Mouse (Mus musculus) hindbrain, postnatal 0 days (tissue): Measurements from ENCODE around the gene Pard3. TPM values are rescaled to one million over a fixed set of nuclear protein-coding genes. Genes with fewer than 3 reads are reported as not detected.

Experiments
- ATAC-seq: fragments of 200-750 bp; cut with Nextera tagmentation; 2 replicates; pipeline ENCODE4 v1.8.0; 2017; ENCODE audit warnings: mild to moderate bottlenecking, moderate TSS enrichment, moderate library complexity
- DNase-seq: peaks from one replicate; pipeline ENCODE4 v3.0.0-alpha.2; 2015; ENCODE audit warnings: low spot score
- H3K27ac ChIP-seq: fragments of 300-500 bp; sonication (generic); 2 replicates; pipeline ENCODE4 v1.5.1; 2014; ENCODE audit warnings: mild to moderate bottlenecking
- H3K27me3 ChIP-seq: fragments of 300-500 bp; sonication (generic); 2 replicates; pipeline ENCODE4 v1.6.1; 2014; ENCODE audit warnings: low read length, mixed read lengths; ENCODE audit not compliant: insufficient read depth
- H3K36me3 ChIP-seq: fragments of 300-500 bp; sonication (generic); 2 replicates; pipeline ENCODE4 v1.6.1; 2014; ENCODE audit warnings: low read length, mixed read lengths; ENCODE audit not compliant: insufficient read depth
- H3K4me1 ChIP-seq: fragments of 300-500 bp; sonication (generic); 2 replicates; pipeline ENCODE4 v1.6.1; 2014; ENCODE audit warnings: antibody characterized with exemption, low read length, mixed read lengths; ENCODE audit not compliant: insufficient read depth
- H3K4me2 ChIP-seq: fragments of 300-500 bp; sonication (generic); 2 replicates; pipeline ENCODE4 v1.6.1; 2014; ENCODE audit warnings: low read depth, mild to moderate bottlenecking, low read length, moderate library complexity, mixed read lengths
- H3K4me3 ChIP-seq: fragments of 300-500 bp; sonication (generic); 2 replicates; pipeline ENCODE4 v1.5.1; 2014; ENCODE audit warnings: low read length
- H3K9ac ChIP-seq: fragments of 300-500 bp; sonication (generic); replicated peaks from 2 replicates; pipeline ENCODE4 v1.6.1; 2014; ENCODE audit warnings: mild to moderate bottlenecking, low read length, moderate library complexity, mixed read lengths
- H3K9me3 ChIP-seq: fragments of 300-500 bp; sonication (generic); 2 replicates; pipeline ENCODE4 v1.6.1; 2016; ENCODE audit warnings: low read length, mixed read lengths
- CTCF ChIP-seq: IDR thresholded peaks from 2 replicates; pipeline ENCODE4 v1.5.1; 2016; ENCODE audit warnings: antibody characterized with exemption, control low read depth, low read depth
- WGBS: fragments of 180-500 bp; shearing (Covaris S2); extraction: QIAGEN DNeasy Blood & Tissue Kit; methylation state at CpG from one replicate; pipeline ENCODE4 v1.1.7; 2014; 5-methylcytosine and 5-hydroxymethylcytosine counted together
- polyA plus RNA-seq: library from polyadenylated mRNA; unstranded; fragments of >200 nt; fragmentation: Nextera tagmentation; extraction: Ambion mirVana; gene quantifications from 2 replicates; pipeline ENCODE4 v1.2.1, GENCODE M21; 2015
- total RNA-seq: library from RNA; depleted of rRNA; stranded (reverse); fragments of >200 nt; gene quantifications from 2 replicates; pipeline ENCODE4 v1.2.3, GENCODE M21; 2014

Gene Pard3
- total and polyA plus RNA-seq, 2 experiments from 2014 or later = 11.9 to 29.3 TPM

DNA sequence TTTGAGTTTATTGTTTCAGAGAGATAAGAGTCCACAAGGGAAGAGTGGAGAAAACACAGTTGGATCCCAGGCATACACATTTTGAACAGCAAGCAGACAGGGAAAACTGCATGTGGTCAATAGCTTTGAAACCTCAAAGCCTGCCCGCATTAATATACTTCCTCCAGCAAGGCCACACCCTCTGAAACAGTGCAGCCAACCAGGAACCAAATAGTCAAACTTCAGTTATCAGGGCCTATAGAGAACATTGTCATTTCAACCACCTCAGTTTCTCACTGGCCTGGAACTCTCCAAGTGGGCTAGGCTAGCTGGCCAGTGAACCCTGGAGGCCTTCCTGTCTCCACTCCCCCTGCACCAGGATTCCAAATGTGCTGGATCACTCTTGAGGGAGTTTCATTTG, 442.6 kb downstream of the Pard3 start:
- Histone ChIP-seq H3K27me3 (no peaks in the 10 kb centered on the region), H3K4me2 (no peak overlapping the region), H3K4me1 (no peaks in the 10 kb centered on the region), H3K27ac (no peak overlapping the region), H3K36me3 (no peaks in the 10 kb centered on the region), H3K9ac (no peak overlapping the region), H3K9me3 (no peaks in the 10 kb centered on the region), H3K4me3 (no peak overlapping the region)
- TF ChIP-seq CTCF = no peak
- ATAC-seq (no peak), DNase-seq (no peak)
- 89% methylated on average over 1 of the region's 1 CpGs for WGBS

DNA sequence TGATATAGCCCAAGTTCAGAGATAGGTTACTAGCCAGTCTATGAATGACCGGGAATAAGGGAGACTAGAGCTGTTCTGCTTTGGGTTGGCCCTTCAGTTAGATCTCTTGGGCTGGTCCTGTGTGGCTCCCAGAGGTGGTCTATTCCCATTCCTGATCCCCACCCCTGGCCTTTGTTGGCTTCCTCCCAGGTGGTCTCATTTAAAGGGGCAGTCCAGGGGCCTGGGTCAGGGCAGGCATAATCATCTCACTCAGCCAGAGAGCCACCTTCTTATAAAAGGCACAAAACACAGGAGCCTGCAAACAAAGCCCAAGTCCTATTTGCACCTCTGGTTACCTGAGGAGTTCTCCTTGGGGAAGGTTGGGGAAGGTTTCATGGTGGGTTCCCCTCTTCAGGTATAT, 447.6 kb downstream of the Pard3 start:
- no peak overlapping the region for H3K4me2 ChIP-seq
- H3K9me3 ChIP-seq = no peaks in the 10 kb centered on the region
- no peak overlapping the region for H3K9ac ChIP-seq
- H3K4me3 ChIP-seq = no peak overlapping the region
- TF ChIP-seq CTCF = no peak
- H3K4me1 ChIP-seq = no peaks in the 10 kb centered on the region
- H3K36me3 ChIP-seq = no peaks in the 10 kb centered on the region
- ATAC-seq (no peak), DNase-seq (no peak)
- no peaks in the 10 kb centered on the region for H3K27me3 ChIP-seq
- no peak overlapping the region for H3K27ac ChIP-seq
- 93% methylated on average over 1 of the region's 1 CpGs for WGBS

- H3K27me3 ChIP-seq = no peaks in the 10 kb centered on the region
- ATAC-seq (no peak), DNase-seq (no peak)
- no peak overlapping the region for H3K27ac ChIP-seq
- H3K4me1 ChIP-seq = no peaks in the 10 kb centered on the region
- 55% methylated on average over 1 of the region's 1 CpGs for WGBS
- H3K9me3 ChIP-seq = no peaks in the 10 kb centered on the region
- H3K4me3 ChIP-seq = no peak overlapping the region
- no peak for TF ChIP-seq CTCF
- H3K4me2 ChIP-seq = no peak overlapping the region
- no peaks in the 10 kb centered on the region for H3K36me3 ChIP-seq
- H3K9ac ChIP-seq = no peak overlapping the region
Measured at GRCm38 (mm10) chr8:127512001-127512573, 448.4 kb downstream of the Pard3 start.

- Histone ChIP-seq H3K9ac (no peak overlapping the region), H3K27ac (no peak overlapping the region), H3K4me3 (no peak overlapping the region), H3K9me3 (no peaks in the 10 kb centered on the region), H3K4me2 (no peak overlapping the region), H3K36me3 (no peaks in the 10 kb centered on the region), H3K27me3 (no peaks in the 10 kb centered on the region), H3K4me1 (no peaks in the 10 kb centered on the region)
- ATAC-seq (no peak), DNase-seq (no peak)
- TF ChIP-seq CTCF = no peak
- 62% methylated on average over 4 of the region's 4 CpGs for WGBS
Measured at GRCm38 (mm10) chr8:127512580-127512979, 448.9 kb downstream of the Pard3 start.

DNA sequence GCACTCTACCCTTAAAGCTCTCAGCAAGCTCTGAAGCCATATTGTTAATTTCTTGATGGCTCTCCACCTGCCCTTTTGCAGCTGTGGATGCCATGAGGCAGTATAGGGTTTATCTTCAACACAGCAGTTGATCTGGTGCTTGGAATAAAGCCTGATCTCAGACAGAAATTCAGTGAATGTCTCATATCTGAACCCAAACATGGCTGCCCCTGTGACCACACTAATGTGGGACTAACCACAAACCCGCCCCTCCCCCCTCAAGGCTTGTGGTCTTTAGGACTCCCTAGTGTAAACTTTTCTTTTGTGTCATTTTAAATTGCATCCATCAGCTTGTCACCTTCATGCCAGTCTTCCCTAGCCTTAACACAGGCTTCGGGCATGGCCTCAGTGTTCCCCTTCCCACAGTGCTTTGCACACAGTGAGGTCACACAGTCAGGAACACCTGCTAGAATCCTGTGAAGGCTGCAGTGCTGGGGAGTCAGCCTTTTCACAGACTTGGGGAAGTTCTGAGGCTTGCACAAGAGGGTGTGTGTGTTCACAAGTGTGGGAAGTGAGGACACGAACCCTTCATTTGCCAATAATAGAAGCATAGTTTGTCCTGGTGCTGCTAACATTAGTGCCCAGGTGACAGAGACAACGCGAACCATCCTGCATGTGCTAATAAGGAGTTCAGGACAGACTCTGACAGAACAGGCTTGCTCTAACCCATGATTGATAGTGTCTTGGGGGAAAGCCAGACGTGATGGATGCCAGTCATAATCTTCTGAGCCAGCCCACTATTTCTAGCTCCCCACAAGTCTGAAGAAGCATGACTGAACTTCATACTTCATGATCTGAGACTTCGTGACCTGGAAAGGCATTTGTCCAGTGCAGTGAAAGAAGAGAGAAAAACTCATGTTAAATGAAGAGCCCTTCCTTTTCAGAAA, 451.4 kb downstream of the Pard3 start:
- no peaks in the 10 kb centered on the region for H3K27me3 ChIP-seq
- H3K9ac ChIP-seq = no peak overlapping the region
- H3K27ac ChIP-seq = no peak overlapping the region
- no peaks in the 10 kb centered on the region for H3K9me3 ChIP-seq
- H3K36me3 ChIP-seq = no peaks in the 10 kb centered on the region
- no peak for TF ChIP-seq CTCF
- H3K4me2 ChIP-seq = no peak overlapping the region
- no peak overlapping the region for H3K4me3 ChIP-seq
- DNase-seq (no peak), ATAC-seq (no peak)
- H3K4me1 ChIP-seq = no peaks in the 10 kb centered on the region
- 82% methylated on average over 7 of the region's 7 CpGs for WGBS

DNA sequence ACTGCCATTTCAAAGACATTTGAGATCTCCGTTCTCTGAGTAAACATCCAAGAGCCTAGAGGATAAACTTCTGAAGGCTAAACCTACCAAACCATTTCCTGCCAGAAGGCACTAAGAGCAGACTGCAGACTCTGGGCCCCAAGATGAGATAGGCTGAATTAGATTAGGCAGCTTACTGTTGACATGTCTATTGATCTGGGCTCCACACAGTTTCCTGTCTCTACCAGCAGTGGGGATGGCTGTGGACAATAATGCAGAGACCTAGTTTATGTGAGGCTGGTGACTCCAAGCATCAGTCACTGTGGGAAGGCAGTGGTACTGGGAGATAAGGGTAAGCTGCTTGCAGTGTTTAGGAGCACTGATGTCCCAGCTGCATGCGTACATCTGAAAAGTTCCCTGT, 452.4 kb downstream of the Pard3 start:
- no peak for TF ChIP-seq CTCF
- Histone ChIP-seq H3K9ac (no peak overlapping the region), H3K36me3 (no peaks in the 10 kb centered on the region), H3K27me3 (no peaks in the 10 kb centered on the region), H3K4me2 (no peak overlapping the region), H3K4me3 (no peak overlapping the region), H3K9me3 (no peaks in the 10 kb centered on the region), H3K4me1 (no peaks in the 10 kb centered on the region), H3K27ac (no peak overlapping the region)
- WGBS = 85% methylated on average over 2 of the region's 2 CpGs
- DNase-seq (no peak), ATAC-seq (no peak)

GRCm38 (mm10) chr8:127525673-127526072, 462.0 kb downstream of the Pard3 start:
- DNase-seq (no peak), ATAC-seq (no peak)
- H3K27me3 ChIP-seq = no peaks in the 10 kb centered on the region
- no peaks in the 10 kb centered on the region for H3K9me3 ChIP-seq
- no peaks in the 10 kb centered on the region for H3K36me3 ChIP-seq
- no peak overlapping the region for H3K4me3 ChIP-seq
- no peak for TF ChIP-seq CTCF
- no peak overlapping the region for H3K27ac ChIP-seq
- WGBS = 84% methylated on average over 4 of the region's 4 CpGs
- H3K9ac ChIP-seq = no peak overlapping the region
- no peaks in the 10 kb centered on the region for H3K4me1 ChIP-seq
- H3K4me2 ChIP-seq = no peak overlapping the region
